9 mouse cellular contexts compared by ENCODE assay signal in genomic region chr4:125315818-125316217, GRCm38 (mm10).
DNase-seq lines count a peak whose midpoint lies in the region; ATAC-seq and TF ChIP-seq lines count a peak whose summit lies in the region.
"Had no signal": no experiment of that assay in that cellular context is flagged by ENCODE, and none has a peak within 500 bp of the region (broad histone marks: within the 10 kb centered on the region; RNA-seq: fewer than 3 reads in every experiment).

No protein-coding gene starts in this region.

- H3K4me2 ChIP-seq in neural tube, embryonic 11.5 days (ENCODE audit: low read depth), result no peak overlapping the region
- no peak overlapping the region for H3K4me2 ChIP-seq in forebrain, postnatal 0 days (ENCODE audit: low read depth)
- no peak overlapping the region for H3K4me2 ChIP-seq in stomach, embryonic 16.5 days (ENCODE audit: low read depth, low read length)
- H3K4me2 ChIP-seq: liver, embryonic 13.5 days had no signal

- H3K27me3 ChIP-seq in neural tube, embryonic 11.5 days (ENCODE audit: control insufficient read depth, insufficient read depth, low read length), result no peaks in the 10 kb centered on the region
- H3K27me3 ChIP-seq in forebrain, postnatal 0 days (ENCODE audit: insufficient read depth, low read length), result no peaks in the 10 kb centered on the region; the same call in 1 of the 2 replicates
- no peaks in the 10 kb centered on the region for H3K27me3 ChIP-seq in stomach, embryonic 16.5 days (ENCODE audit: control insufficient read depth, insufficient read depth, low read length)
- H3K27me3 ChIP-seq: liver, embryonic 13.5 days had no signal

- H3K4me3 ChIP-seq in neural tube, embryonic 11.5 days (ENCODE audit: low read depth, low read length), result no peak overlapping the region
- H3K4me3 ChIP-seq in forebrain, postnatal 0 days (ENCODE audit: low read depth, low read length), result no peak overlapping the region
- H3K4me3 ChIP-seq in stomach, embryonic 16.5 days (replicated peaks; ENCODE audit: low read length), result no peak overlapping the region
- H3K4me3 ChIP-seq: liver, embryonic 13.5 days had no signal

- H3K36me3 ChIP-seq in neural tube, embryonic 11.5 days (ENCODE audit: control insufficient read depth, insufficient read depth, low read length), result no peaks in the 10 kb centered on the region
- H3K36me3 ChIP-seq in forebrain, postnatal 0 days (ENCODE audit: insufficient read depth), result no peaks in the 10 kb centered on the region
- H3K36me3 ChIP-seq in stomach, embryonic 16.5 days (ENCODE audit: control insufficient read depth, insufficient read depth, low read length), result no peaks in the 10 kb centered on the region
- H3K36me3 ChIP-seq: liver, embryonic 13.5 days had no signal

- no peaks in the 10 kb centered on the region for H3K4me1 ChIP-seq in neural tube, embryonic 11.5 days (ENCODE audit: control insufficient read depth, insufficient read depth, low read length)
- H3K4me1 ChIP-seq in forebrain, postnatal 0 days (ENCODE audit: insufficient read depth), result peaks cover 24% of the 10 kb centered on the region
- H3K4me1 ChIP-seq in stomach, embryonic 16.5 days (ENCODE audit: control insufficient read depth, insufficient read depth, low read length), result no peaks in the 10 kb centered on the region
- H3K4me1 ChIP-seq: liver, embryonic 13.5 days had no signal

- H3K27ac ChIP-seq in neural tube, embryonic 11.5 days (ENCODE audit: low read depth, low read length), result no peak overlapping the region
- no peak overlapping the region for H3K27ac ChIP-seq in forebrain, postnatal 0 days (ENCODE audit: low read depth, low read length)
- H3K27ac ChIP-seq in stomach, embryonic 16.5 days (ENCODE audit: low read length), result no peak overlapping the region
- H3K27ac ChIP-seq: liver, embryonic 13.5 days had no signal

- no peak for TF ChIP-seq CTCF in forebrain, postnatal 0 days (IDR thresholded peaks at IDR 0.05; ENCODE audit: low read depth)

- H3K9me3 ChIP-seq in neural tube, embryonic 11.5 days (ENCODE audit: control insufficient read depth, low read length), result no peaks in the 10 kb centered on the region
- H3K9me3 ChIP-seq in forebrain, postnatal 0 days (ENCODE audit: low read length), result no peaks in the 10 kb centered on the region
- H3K9me3 ChIP-seq in stomach, embryonic 16.5 days (replicated peaks; ENCODE audit: control insufficient read depth, low read length), result no peaks in the 10 kb centered on the region
- H3K9me3 ChIP-seq: liver, embryonic 13.5 days had no signal

- peak; percentile 58 for DNase-seq in neural tube, embryonic 11.5 days (ENCODE audit: low spot score)
- DNase-seq in neural tube, embryonic 10.5 days (ENCODE audit: extremely low spot score, low spot score), result no peak
- DNase-seq in forebrain, postnatal 0 days, result peak; percentile 71
- peak; percentile 39 to 75 for DNase-seq in left cerebral cortex, postnatal 25 days (ENCODE audit: low spot score in 2 of 2)
- no peak for DNase-seq in kidney, adult 18-20 months
- DNase-seq in adrenal gland, postnatal 36 days, result no peak
- DNase-seq in kidney, postnatal 14 days, result no peak
- DNase-seq: liver, embryonic 13.5 days had no signal

- 21% methylated on average over 6 of the region's 6 CpGs for WGBS in neural tube, embryonic 11.5 days
- 17% methylated on average over 6 of the region's 6 CpGs for WGBS in forebrain, postnatal 0 days
- 11% methylated on average over 6 of the region's 6 CpGs for WGBS in stomach, embryonic 16.5 days

- peak; percentile 67; the same call in 1 of the 2 replicates for ATAC-seq in neural tube, embryonic 11.5 days (ENCODE audit: insufficient read depth, low FRiP score, low TSS enrichment)
- peak; percentile 76 for ATAC-seq in forebrain, postnatal 0 days
- ATAC-seq in stomach, embryonic 16.5 days (ENCODE audit: insufficient read depth, low FRiP score), result 0 out of 2 replicates have a peak, but pooled peaks have one; percentile 43

- intact Hi-C loops in left cerebral cortex, postnatal 25 days (cut with DNase I), result loop anchor here (2.0 kb wide), 1 partner anchor 13 kb away; no protein-coding TSS in a partner anchor

- H3K9ac ChIP-seq in neural tube, embryonic 11.5 days (ENCODE audit: low read length), result no peak overlapping the region
- no peak overlapping the region for H3K9ac ChIP-seq in forebrain, postnatal 0 days
- no peak overlapping the region for H3K9ac ChIP-seq in stomach, embryonic 16.5 days (ENCODE audit: low read length)
- H3K9ac ChIP-seq: liver, embryonic 13.5 days had no signal

Comparison
In these comparisons a context has a peak if more than half of its experiments do, and no peak if none do; other contexts are left out.
1. DNase-seq: peak in neural tube, embryonic 11.5 days (single experiment), forebrain, postnatal 0 days (single experiment) and left cerebral cortex, postnatal 25 days (2 of 2); none in neural tube, embryonic 10.5 days (single experiment), kidney, adult 18-20 months (single experiment), adrenal gland, postnatal 36 days (0 of 2) and kidney, postnatal 14 days (single experiment).
2. Peak in every context shown above with its lines, with median percentiles within 50 percentile points of each other: ATAC-seq.